Mouse (Mus musculus) limb, embryonic 12.5 days (tissue): ENCODE measurements around the gene Ptch2. TPM values are rescaled to one million over a fixed set of nuclear protein-coding genes. Genes with fewer than 3 reads are reported as not detected.

ENCODE experiments used
- ATAC-seq: fragments of 200-750 bp; cut with Nextera tagmentation; 2 replicates; pipeline ENCODE4 v1.8.0; 2017; ENCODE audit warnings: low read depth, moderate TSS enrichment; ENCODE audit not compliant: insufficient number of reproducible peaks, insufficient read depth, low FRiP score, low TSS enrichment
- H3K27ac ChIP-seq: fragments of 300-500 bp; sonication (generic); 2 replicates; pipeline ENCODE4 v1.5.1; 2016; ENCODE audit warnings: mild to moderate bottlenecking, moderate library complexity
- H3K27me3 ChIP-seq: fragments of 300-500 bp; sonication (generic); 2 replicates; pipeline ENCODE4 v1.6.1; 2016; ENCODE audit warnings: mild to moderate bottlenecking, moderate library complexity
- H3K36me3 ChIP-seq: fragments of 300-500 bp; sonication (generic); 2 replicates; pipeline ENCODE4 v1.6.1; 2016; ENCODE audit warnings: mild to moderate bottlenecking, moderate library complexity
- H3K4me1 ChIP-seq: fragments of 300-500 bp; sonication (generic); replicated peaks from 2 replicates; pipeline ENCODE4 v1.6.1; 2016
- H3K4me2 ChIP-seq: fragments of 300-500 bp; sonication (generic); 2 replicates; pipeline ENCODE4 v1.6.1; 2016; ENCODE audit warnings: mild to moderate bottlenecking, moderate library complexity
- H3K4me3 ChIP-seq: fragments of 300-500 bp; sonication (generic); replicated peaks from 2 replicates; pipeline ENCODE4 v1.5.1; 2016; ENCODE audit warnings: mild to moderate bottlenecking
- H3K9ac ChIP-seq: fragments of 300-500 bp; sonication (generic); replicated peaks from 2 replicates; pipeline ENCODE4 v1.6.1; 2016; ENCODE audit warnings: mild to moderate bottlenecking, moderate library complexity
- H3K9me3 ChIP-seq: fragments of 300-500 bp; sonication (generic); 2 replicates; pipeline ENCODE4 v1.6.1; 2016; ENCODE audit warnings: mild to moderate bottlenecking, moderate library complexity
- WGBS: fragments of 180-500 bp; shearing (Covaris S2); methylation state at CpG from one replicate; pipeline ENCODE4 v1.1.7; 2016; 5-methylcytosine and 5-hydroxymethylcytosine counted together
- polyA plus RNA-seq: library from polyadenylated mRNA; unstranded; fragments of >200 nt; fragmentation: Nextera tagmentation; extraction: Ambion mirVana; gene quantifications from 2 replicates; pipeline ENCODE4 v1.2.1, GENCODE M21; 2016

The Ptch2 gene
- polyA plus RNA-seq: 5.4 and 6.4 TPM in 2 replicates

GRCm38 (mm10) chr4:117095551-117096452 is at the start of gene Ptch2:
TSS of gene Ptch2 (plus strand) at chr4:117096075.
- Histone ChIP-seq H3K9me3 (no peaks in the 10 kb centered on the region), H3K4me3 (peak within 1 kb of the TSS; percentile 68), H3K9ac (peak within 1 kb of the TSS; percentile 70), H3K36me3 (peaks cover 11% of the 10 kb centered on the region), H3K27me3 (peaks cover 3% of the 10 kb centered on the region; the same call in 1 of the 2 replicates), H3K4me1 (peaks cover 33% of the 10 kb centered on the region), H3K27ac (peak within 1 kb of the TSS; percentile 73), H3K4me2 (peak within 1 kb of the TSS; percentile 95)
- ATAC-seq: peak; percentile 82
- WGBS: under 1% methylated on average over 50 of the region's 50 CpGs

GRCm38 (mm10) chr4:117048836-117049235 is 47.0 kb upstream of the Ptch2 start:
- H3K4me1 ChIP-seq: no peaks in the 10 kb centered on the region
- WGBS: 96% methylated on average over 3 of the region's 3 CpGs
- no peak overlapping the region for H3K27ac ChIP-seq
- H3K9ac ChIP-seq: no peak overlapping the region
- no peaks in the 10 kb centered on the region for H3K9me3 ChIP-seq
- no peaks in the 10 kb centered on the region for H3K27me3 ChIP-seq
- no peak for ATAC-seq
- H3K36me3 ChIP-seq: peaks cover 55% of the 10 kb centered on the region
- H3K4me3 ChIP-seq: no peak overlapping the region
- H3K4me2 ChIP-seq: no peak overlapping the region

GRCm38 (mm10) chr4:117049485-117049884 is 46.4 kb upstream of the Ptch2 start:
- ATAC-seq: no peak
- H3K9ac ChIP-seq: no peak overlapping the region
- H3K4me2 ChIP-seq: no peak overlapping the region
- no peaks in the 10 kb centered on the region for H3K27me3 ChIP-seq
- no peak overlapping the region for H3K27ac ChIP-seq
- H3K4me3 ChIP-seq: no peak overlapping the region
- H3K36me3 ChIP-seq: peaks cover 58% of the 10 kb centered on the region
- WGBS: 94% methylated on average over 1 of the region's 1 CpGs
- H3K4me1 ChIP-seq: no peaks in the 10 kb centered on the region
- H3K9me3 ChIP-seq: no peaks in the 10 kb centered on the region

GRCm38 (mm10) chr4:117052626-117053025 is 43.2 kb upstream of the Ptch2 start:
- Histone ChIP-seq H3K27ac (no peak overlapping the region), H3K4me1 (no peaks in the 10 kb centered on the region), H3K9me3 (no peaks in the 10 kb centered on the region), H3K27me3 (no peaks in the 10 kb centered on the region), H3K36me3 (peaks cover 41% of the 10 kb centered on the region), H3K4me2 (no peak overlapping the region), H3K9ac (no peak overlapping the region), H3K4me3 (no peak overlapping the region)
- WGBS: 90% methylated on average over 4 of the region's 4 CpGs
- ATAC-seq: no peak

- Histone ChIP-seq H3K27me3 (no peaks in the 10 kb centered on the region), H3K9me3 (no peaks in the 10 kb centered on the region), H3K4me2 (no peak overlapping the region), H3K36me3 (peaks cover 38% of the 10 kb centered on the region), H3K4me3 (no peak overlapping the region), H3K4me1 (no peaks in the 10 kb centered on the region), H3K27ac (no peak overlapping the region), H3K9ac (no peak overlapping the region)
- ATAC-seq: no peak
- WGBS: 94% methylated on average over 4 of the region's 4 CpGs
These were observed 41.9 kb upstream of the Ptch2 start for GRCm38 (mm10) chr4:117053956-117054355.

- Histone ChIP-seq H3K9me3 (no peaks in the 10 kb centered on the region), H3K9ac (no peak overlapping the region), H3K4me2 (no peak overlapping the region), H3K36me3 (peaks cover 35% of the 10 kb centered on the region), H3K27ac (no peak overlapping the region), H3K4me3 (no peak overlapping the region), H3K27me3 (no peaks in the 10 kb centered on the region), H3K4me1 (no peaks in the 10 kb centered on the region)
- ATAC-seq: no peak
These were observed 39.8 kb upstream of the Ptch2 start for GRCm38 (mm10) chr4:117056102-117056501.

GRCm38 (mm10) chr4:117056514-117056913 is 39.4 kb upstream of the Ptch2 start:
- no peak overlapping the region for H3K27ac ChIP-seq

GRCm38 (mm10) chr4:117058512-117058911 is 37.4 kb upstream of the Ptch2 start:
- peaks cover 43% of the 10 kb centered on the region for H3K36me3 ChIP-seq
- 91% methylated on average over 4 of the region's 4 CpGs for WGBS
- H3K27me3 ChIP-seq: no peaks in the 10 kb centered on the region
- H3K4me1 ChIP-seq: no peaks in the 10 kb centered on the region
- ATAC-seq: no peak
- H3K27ac ChIP-seq: no peak overlapping the region
- H3K4me2 ChIP-seq: no peak overlapping the region
- H3K9ac ChIP-seq: no peak overlapping the region
- H3K9me3 ChIP-seq: no peaks in the 10 kb centered on the region
- no peak overlapping the region for H3K4me3 ChIP-seq

More at GRCm38 (mm10) chr4:117056514-117056913, 39.4 kb upstream of the Ptch2 start:
- ATAC-seq: no peak
- no peak overlapping the region for H3K4me3 ChIP-seq
- H3K27me3 ChIP-seq: no peaks in the 10 kb centered on the region
- H3K4me2 ChIP-seq: no peak overlapping the region
- no peaks in the 10 kb centered on the region for H3K9me3 ChIP-seq
- no peaks in the 10 kb centered on the region for H3K4me1 ChIP-seq
- WGBS: 91% methylated on average over 2 of the region's 2 CpGs
- peaks cover 37% of the 10 kb centered on the region for H3K36me3 ChIP-seq
- H3K9ac ChIP-seq: no peak overlapping the region

- H3K9me3 ChIP-seq: no peaks in the 10 kb centered on the region
- no peaks in the 10 kb centered on the region for H3K4me1 ChIP-seq
- no peak for ATAC-seq
- no peak overlapping the region for H3K9ac ChIP-seq
- no peak overlapping the region for H3K27ac ChIP-seq
- H3K27me3 ChIP-seq: no peaks in the 10 kb centered on the region
- no peak overlapping the region for H3K4me2 ChIP-seq
- no peak overlapping the region for H3K4me3 ChIP-seq
- peaks cover 63% of the 10 kb centered on the region for H3K36me3 ChIP-seq
- WGBS: 67% methylated on average over 4 of the region's 4 CpGs
These were observed 33.0 kb upstream of the Ptch2 start for GRCm38 (mm10) chr4:117062700-117063390.

GRCm38 (mm10) chr4:117068035-117068434 is 27.8 kb upstream of the Ptch2 start:
- Histone ChIP-seq H3K4me1 (no peaks in the 10 kb centered on the region), H3K27me3 (no peaks in the 10 kb centered on the region), H3K9me3 (no peaks in the 10 kb centered on the region), H3K36me3 (peaks cover 85% of the 10 kb centered on the region), H3K9ac (no peak overlapping the region), H3K4me3 (no peak overlapping the region), H3K27ac (no peak overlapping the region), H3K4me2 (no peak overlapping the region)
- ATAC-seq: no peak
- 97% methylated on average over 7 of the region's 7 CpGs for WGBS

- ATAC-seq: no peak
- no peaks in the 10 kb centered on the region for H3K4me1 ChIP-seq
- WGBS: 82% methylated on average over 1 of the region's 1 CpGs
- H3K27me3 ChIP-seq: no peaks in the 10 kb centered on the region
- H3K9me3 ChIP-seq: no peaks in the 10 kb centered on the region
- H3K4me2 ChIP-seq: no peak overlapping the region
- peaks cover 90% of the 10 kb centered on the region for H3K36me3 ChIP-seq
- no peak overlapping the region for H3K9ac ChIP-seq
- H3K4me3 ChIP-seq: no peak overlapping the region
- H3K27ac ChIP-seq: no peak overlapping the region
These were observed 26.2 kb upstream of the Ptch2 start for GRCm38 (mm10) chr4:117069647-117070046.
